Mouse (Mus musculus): ENCODE results near the gene Slc35c1. TPM values are rescaled to one million over a fixed set of nuclear protein-coding genes. Genes with fewer than 3 reads are reported as not detected.
A peak's percentile ranks its signal among the peaks of the same experiment; 100 is the strongest.
"Not testable (repeated sequence)": the region's sequence is repeated elsewhere in the genome, so short reads cannot be mapped to it uniquely, and the experiment has no call there.

Gene Slc35c1
- total RNA-seq, 2 experiments from 2014 or later = 5.4 to 6.0 TPM

GRCm38 (mm10) chr2:92476580-92476979, 16.2 kb upstream of the Slc35c1 start:
- not testable (repeated sequence) for DNase-seq

GRCm38 (mm10) chr2:92475711-92476110, 15.4 kb upstream of the Slc35c1 start:
- DNase-seq = no peak

DNA sequence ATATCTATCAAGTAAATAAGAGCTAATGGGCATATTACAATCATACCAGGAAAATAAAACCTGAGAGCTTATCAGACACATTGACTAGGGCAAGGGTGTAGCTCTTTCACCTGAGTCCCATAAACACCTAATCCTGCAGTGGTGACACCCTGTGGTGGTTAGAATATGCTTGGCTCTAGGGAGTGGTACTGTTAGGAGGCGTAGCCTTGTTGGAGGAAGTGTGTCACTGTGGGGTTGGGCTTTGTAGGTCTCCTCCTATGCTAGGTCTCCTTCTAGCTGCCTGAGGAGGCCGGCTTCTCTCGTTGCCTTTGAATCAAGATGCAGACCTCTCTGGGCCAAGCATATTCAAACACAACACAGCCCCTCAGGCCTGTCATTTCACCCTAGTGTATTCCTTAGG, 14.6 kb upstream of the Slc35c1 start:
- no peak for DNase-seq

GRCm38 (mm10) chr2:92471886-92472670, 11.7 kb upstream of the Slc35c1 start:
- no peak for DNase-seq

DNA sequence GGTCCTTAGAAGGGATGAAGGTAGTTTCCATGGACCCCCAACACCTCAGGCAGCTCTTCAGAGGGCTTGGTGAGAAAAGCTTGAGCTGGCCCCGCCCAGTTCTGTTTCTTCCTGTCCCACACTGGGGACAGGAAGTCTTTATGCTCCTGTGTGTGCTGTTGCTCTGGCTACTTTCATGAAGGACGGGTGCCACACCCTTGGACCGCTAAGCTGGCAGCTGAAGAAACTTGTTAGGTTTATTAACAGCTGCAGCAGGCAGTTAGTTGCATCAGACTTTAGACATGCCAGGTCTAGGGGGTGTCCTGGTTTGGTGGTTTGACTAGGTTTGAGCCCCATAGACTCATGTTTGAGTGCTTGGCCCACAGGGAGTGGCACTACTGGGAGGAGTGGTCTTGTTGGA, 4.4 kb upstream of the Slc35c1 start:
- no peak for DNase-seq

GRCm38 (mm10) chr2:92461215-92461614, 877 bp upstream of the Slc35c1 start:
- no peak for DNase-seq

- DNase-seq = peak; percentile 87 to 91
Observed at GRCm38 (mm10) chr2:92459141-92459920, 1.0 kb downstream of the Slc35c1 start.

DNA sequence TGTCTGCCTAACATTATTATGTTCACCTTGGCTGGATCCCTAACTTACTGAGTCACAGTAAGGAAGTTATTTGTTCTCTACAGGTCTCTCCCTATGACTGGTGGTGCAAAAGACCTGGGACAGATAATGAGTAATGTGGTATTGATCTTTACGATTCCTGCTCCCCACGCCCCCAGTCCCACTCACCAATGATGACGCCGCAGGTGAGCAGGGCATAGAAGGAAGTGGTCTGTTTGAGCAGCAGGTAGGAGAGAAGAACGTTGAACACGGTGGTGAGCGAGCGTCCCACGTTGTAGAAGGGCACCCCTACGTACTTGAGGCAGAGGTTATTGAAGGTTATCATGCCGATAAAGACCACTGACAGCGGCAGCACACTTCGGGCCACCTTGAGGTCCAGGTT, 1.9 kb downstream of the Slc35c1 start:
- no peak for DNase-seq

DNA sequence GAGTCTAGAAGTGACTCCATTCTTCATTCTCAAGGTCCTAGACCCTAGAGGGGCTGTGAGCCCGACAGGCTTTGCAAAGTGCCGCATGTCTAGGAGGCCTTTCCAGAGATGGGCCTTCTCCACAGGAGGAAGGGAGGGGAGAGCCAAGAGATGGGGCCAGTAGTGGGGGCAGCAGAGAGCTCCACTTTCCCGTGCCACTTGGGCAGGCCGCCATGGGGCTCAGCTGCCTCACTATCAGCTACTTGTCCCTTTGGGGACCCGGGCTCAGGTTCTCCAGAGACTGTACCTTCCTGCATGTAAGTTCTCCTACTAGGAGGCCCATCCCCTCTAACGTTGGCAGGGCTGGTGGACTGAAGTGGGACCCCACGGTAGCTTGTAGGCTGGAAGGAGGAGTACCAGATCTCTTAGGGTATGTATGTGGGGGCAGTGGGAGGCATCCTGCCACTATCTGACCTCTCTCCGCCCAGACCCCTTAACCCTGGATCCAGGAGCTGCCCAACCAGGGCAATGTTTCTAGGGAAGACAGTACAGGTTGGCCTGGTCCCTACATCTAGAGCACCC, 3.3 kb downstream of the Slc35c1 start:
- DNase-seq = no peak

DNA sequence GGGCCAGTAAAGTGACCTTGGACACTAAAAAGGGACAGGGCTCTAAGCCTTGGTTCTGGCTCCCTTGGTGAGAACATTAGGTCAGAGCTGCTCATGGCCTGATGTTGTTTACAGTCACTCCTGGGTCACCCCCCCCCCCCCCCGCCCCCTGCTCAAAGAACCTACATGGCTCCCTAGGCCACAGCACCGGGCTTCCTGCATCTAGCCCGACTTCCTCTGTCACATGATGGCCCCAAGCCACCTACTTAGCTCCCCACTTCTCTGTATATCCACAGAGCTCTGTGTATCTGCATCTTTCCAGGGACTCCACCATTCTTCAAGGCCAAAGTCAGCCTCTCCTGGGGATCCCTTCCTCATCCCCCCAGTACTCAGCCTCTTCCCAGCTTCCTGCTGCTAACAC, 4.6 kb downstream of the Slc35c1 start:
- no peak for DNase-seq

DNA sequence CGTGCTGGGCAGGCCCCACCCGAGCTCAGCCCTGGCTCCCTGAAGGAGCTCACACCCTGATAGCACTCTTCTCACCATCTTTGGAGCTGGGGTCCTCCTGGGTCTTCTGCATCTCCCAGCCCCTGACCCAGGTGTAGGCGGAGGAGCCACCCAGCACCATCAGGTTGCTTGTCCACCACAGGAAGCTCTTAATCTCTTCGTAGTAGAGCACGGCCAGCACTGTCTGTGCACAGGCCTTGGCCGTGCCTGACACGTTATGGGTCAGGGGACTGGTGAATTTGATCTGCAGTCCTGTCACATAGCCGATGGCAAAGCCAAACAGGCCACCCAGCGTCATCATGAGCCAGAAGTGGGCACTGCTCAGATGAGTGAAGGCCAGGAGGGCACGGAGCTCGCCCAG, 6.2 kb downstream of the Slc35c1 start:
- DNase-seq = no peak

DNA sequence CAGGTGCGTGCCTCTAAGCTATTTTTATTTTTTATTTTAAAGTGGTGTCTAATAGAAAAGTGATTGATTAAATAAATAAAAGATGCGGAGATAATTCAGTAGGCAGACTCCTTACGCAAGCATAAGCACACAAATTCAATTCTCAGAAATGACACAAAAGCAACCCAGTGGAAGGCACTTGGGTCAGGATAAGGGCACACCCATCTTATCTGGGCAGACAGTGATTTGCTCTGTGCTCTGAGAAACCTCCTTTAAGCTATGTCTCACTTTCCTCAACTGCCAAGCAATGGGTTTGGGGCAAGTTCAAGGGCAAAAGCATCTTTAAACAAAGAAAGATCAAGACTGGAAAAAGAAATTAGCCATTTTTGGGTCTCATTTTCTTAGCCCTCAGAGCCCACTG, 9.2 kb downstream of the Slc35c1 start:
- DNase-seq = no peak

DNA sequence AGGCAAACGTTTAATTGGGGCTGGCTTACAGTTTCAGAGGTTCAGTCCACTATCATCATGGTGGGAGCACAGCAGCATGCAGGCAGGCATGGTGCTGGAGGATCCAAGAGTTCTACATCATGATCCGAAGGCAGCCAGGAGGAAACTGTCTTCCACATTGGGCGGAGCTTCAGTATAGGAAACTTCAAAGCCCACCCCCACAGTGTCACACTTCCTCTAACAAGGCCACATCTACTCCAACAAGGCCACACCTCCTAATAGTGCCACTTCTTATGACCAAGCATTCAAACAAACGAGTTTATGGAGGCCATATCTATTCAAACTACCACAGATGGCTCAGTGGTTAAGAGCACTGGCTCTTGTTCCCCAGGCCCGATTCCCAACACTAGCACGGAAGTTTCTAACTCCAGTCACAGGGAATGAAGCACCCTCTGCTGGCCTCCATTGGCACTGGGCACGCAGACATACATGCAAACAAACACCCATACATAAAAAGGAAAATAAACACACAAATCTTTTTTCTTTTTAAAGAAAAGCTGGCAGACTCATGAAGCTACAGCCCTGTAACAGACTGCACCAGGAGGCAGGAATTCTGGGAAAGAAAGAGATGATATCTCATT, 13.1 kb downstream of the Slc35c1 start:
- DNase-seq = no peak

GRCm38 (mm10) chr2:92446656-92447055, 13.7 kb downstream of the Slc35c1 start:
- DNase-seq = no peak

- DNase-seq = no peak
Observed at GRCm38 (mm10) chr2:92445890-92446289, 14.4 kb downstream of the Slc35c1 start.

DNA sequence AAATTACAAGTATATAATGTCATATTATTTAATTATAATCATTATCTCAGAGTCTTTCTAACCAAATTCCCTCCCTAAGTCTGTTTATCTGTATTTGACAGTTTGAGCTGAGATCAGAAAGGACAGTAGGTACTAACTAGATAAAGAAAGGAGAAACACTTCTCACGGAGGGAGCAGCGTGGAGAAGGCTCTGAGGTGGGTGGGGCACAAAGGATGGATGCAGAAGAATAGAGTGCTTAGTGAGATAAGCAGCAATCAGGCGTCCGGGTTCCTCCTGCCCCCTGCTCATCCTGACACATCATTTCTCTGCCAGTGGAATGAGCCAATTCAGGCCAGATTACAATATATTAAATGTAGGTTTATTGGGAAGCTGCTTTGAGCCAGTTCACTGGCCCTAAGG, 16.0 kb downstream of the Slc35c1 start:
- DNase-seq = no peak

GRCm38 (mm10) chr2:92443313-92443712, 17.0 kb downstream of the Slc35c1 start:
- DNase-seq = no peak

GRCm38 (mm10) chr2:92442419-92443001, 17.8 kb downstream of the Slc35c1 start:
- DNase-seq = no peak

DNA sequence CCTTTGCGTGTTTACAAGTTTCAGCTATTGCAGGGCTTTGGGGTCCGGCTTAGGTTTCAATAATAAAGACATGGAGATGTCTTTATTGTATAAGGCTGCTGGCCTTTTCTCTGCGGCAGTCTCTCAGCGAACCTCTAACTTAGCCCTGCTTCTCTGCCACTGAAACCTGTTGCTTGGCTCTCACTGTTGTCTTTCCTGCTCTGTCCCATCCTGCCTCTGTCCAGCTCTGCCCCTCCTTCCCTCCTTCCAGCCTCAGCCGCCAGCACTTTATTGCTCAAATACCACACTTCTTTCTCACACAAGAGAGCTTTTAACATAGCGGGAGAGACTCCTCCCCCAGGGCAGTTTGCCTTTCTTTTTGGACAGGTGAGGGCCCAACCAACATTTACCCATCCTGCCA, 19.9 kb downstream of the Slc35c1 start:
- DNase-seq = no peak

- DNase-seq = no peak
Observed at GRCm38 (mm10) chr2:92438567-92438966, 21.8 kb downstream of the Slc35c1 start.

GRCm38 (mm10) chr2:92437875-92438274, 22.5 kb downstream of the Slc35c1 start:
- peak; percentile 83 to 92 for DNase-seq

DNA sequence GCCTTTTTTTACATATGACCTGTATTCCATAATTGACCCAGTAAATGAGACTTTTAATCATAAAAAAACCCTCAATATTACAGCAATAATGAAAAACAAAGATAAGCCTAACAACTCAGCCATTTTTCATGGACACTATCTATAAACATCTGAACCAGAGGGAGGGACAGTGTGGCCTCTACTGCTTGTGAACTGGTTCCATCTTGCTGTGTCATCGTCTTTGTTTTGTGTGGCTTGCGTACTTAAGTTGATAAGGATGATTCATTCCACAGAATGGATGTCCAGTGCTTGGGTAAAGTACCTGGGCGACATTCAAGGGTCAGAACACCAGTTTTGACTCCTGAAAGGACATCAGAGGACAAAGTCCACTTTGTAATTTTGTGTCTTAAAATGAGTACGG, 23.0 kb downstream of the Slc35c1 start:
- no peak for DNase-seq
